Mouse (Mus musculus): ENCODE data around the gene Lctl. TPM values are rescaled to one million over a fixed set of nuclear protein-coding genes. Genes with fewer than 3 reads are reported as not detected.

Gene Lctl
- not detected in 2 replicates for polyA plus RNA-seq (2015; fragmentation: Nextera tagmentation; extraction: Ambion mirVana)

DNA sequence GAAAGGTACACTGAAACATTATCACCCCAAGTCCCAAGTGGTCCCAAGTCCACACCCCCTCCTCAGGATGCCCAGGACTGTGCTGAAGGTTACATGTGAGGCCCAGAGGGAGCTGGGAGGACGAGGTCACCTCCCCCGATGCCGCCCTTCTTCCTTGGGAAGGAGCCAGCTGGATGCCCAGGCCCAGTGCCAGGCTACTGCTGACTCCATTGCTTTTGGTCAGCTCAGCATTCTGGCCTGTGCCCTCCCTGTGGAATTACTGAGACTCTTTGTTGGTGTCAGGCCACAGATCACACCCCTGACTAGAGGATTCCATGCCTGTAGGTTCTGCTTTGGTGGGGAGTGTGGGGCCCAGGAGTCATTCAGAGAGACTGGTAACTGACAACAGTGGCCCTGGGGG is at the start of gene Lctl:
TSS of gene Lctl (plus strand) at position 272 of the 400 bp plus-strand sequence.
- no peaks in the 10 kb centered on the region for H3K36me3 ChIP-seq
- H3K27ac ChIP-seq (replicated peaks): no peak within 1 kb of the TSS
- H3K4me3 ChIP-seq: no peak within 1 kb of the TSS
- no peak within 1 kb of the TSS for H3K4me2 ChIP-seq
- no peaks in the 10 kb centered on the region for H3K27me3 ChIP-seq
- no peak within 1 kb of the TSS for H3K9ac ChIP-seq
- no peaks in the 10 kb centered on the region for H3K4me1 ChIP-seq (replicated peaks)
- no peaks in the 10 kb centered on the region for H3K9me3 ChIP-seq
- ATAC-seq (ENCODE audit: low read depth): no peak
- WGBS: 68% methylated on average over 3 of the region's 3 CpGs

GRCm38 (mm10) chr9:64067787-64068186 is 49.2 kb upstream of the Lctl start:
- H3K4me3 ChIP-seq: no peak overlapping the region
- no peak overlapping the region for H3K9ac ChIP-seq
- H3K9me3 ChIP-seq: no peaks in the 10 kb centered on the region
- no peaks in the 10 kb centered on the region for H3K27me3 ChIP-seq
- H3K4me2 ChIP-seq: no peak overlapping the region
- H3K27ac ChIP-seq (replicated peaks): no peak overlapping the region
- 90% methylated on average over 5 of the region's 5 CpGs for WGBS
- ATAC-seq (ENCODE audit: low read depth): no peak
- peaks cover 17% of the 10 kb centered on the region for H3K4me1 ChIP-seq (replicated peaks)
- no peaks in the 10 kb centered on the region for H3K36me3 ChIP-seq

- Histone ChIP-seq H3K36me3 (no peaks in the 10 kb centered on the region), H3K9me3 (no peaks in the 10 kb centered on the region), H3K27me3 (no peaks in the 10 kb centered on the region), H3K4me3 (no peak overlapping the region), H3K4me1 (replicated peaks) (peaks cover 17% of the 10 kb centered on the region), H3K9ac (no peak overlapping the region), H3K4me2 (no peak overlapping the region), H3K27ac (replicated peaks) (no peak overlapping the region)
- ATAC-seq (ENCODE audit: low read depth): no peak
- 88% methylated on average over 1 of the region's 1 CpGs for WGBS
These were observed 48.4 kb upstream of the Lctl start for GRCm38 (mm10) chr9:64068571-64068970.

DNA sequence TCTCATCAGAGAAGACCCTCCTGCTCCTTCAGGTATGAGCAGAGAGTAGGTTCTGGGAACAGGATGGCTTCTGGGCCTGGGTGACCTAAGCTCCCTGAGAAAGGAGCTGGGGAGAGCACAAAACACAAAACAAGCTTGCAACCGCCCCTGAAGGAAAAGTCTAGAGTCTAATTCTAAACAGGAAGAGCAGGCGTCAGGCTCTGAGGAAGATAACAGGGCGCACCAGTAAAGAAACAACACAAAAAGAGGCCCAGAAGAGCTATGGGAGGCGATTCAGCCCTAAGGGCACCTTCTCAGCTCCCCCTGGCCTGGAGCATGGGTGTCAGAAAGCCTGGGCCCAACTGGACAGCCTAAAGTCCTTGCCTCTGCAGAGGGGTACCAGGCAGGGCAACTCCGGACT is 47.8 kb upstream of the Lctl start:
- H3K36me3 ChIP-seq: no peaks in the 10 kb centered on the region
- no peak overlapping the region for H3K27ac ChIP-seq (replicated peaks)
- no peak overlapping the region for H3K4me3 ChIP-seq
- no peak overlapping the region for H3K4me2 ChIP-seq
- no peaks in the 10 kb centered on the region for H3K27me3 ChIP-seq
- WGBS: 82% methylated on average over 5 of the region's 5 CpGs
- H3K4me1 ChIP-seq (replicated peaks): peaks cover 17% of the 10 kb centered on the region
- no peaks in the 10 kb centered on the region for H3K9me3 ChIP-seq
- H3K9ac ChIP-seq: no peak overlapping the region
- ATAC-seq (ENCODE audit: low read depth): no peak

DNA sequence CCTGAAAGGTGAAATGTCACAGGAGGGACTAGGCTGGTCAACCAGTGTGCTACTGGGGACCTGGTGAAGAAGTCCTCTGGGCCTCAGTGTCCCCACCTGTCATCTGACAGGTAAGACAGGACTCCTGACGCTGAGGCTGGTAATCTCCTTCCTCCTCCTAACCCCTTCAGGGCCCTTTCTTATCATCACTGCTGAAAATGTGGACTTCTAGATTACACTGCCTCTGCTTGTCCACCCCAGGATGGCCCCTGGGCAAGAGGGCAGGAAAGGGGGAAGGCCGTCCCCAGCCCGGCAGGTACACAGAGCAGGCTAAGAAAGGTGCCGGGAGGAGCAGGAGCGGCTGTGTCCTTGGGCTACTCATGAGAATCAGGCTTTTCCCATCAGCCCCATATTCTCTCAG is 46.3 kb upstream of the Lctl start:
- no peaks in the 10 kb centered on the region for H3K9me3 ChIP-seq
- 90% methylated on average over 5 of the region's 5 CpGs for WGBS
- no peaks in the 10 kb centered on the region for H3K36me3 ChIP-seq

DNA sequence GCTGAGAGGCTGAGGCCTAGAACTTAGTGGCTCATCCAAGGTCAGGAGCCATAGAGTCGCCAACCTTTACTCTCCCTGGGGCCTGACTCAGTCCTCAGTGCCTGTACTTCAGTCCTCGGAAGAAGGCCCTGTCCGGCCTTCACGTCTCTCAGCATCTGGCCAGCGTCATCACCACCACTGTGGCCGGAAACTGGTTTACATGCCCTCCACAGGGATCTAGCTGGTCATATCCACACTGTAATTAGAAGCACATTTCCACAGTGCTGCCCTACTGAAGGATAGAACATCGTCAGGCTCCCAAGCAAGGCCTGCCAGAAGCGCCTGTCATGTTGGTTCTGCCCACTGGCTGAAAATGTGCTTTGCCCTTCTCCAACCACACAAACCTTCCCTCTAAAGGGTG is 42.1 kb upstream of the Lctl start:
- no peak for ATAC-seq (ENCODE audit: low read depth)
- Histone ChIP-seq H3K36me3 (no peaks in the 10 kb centered on the region), H3K27ac (replicated peaks) (no peak overlapping the region), H3K9ac (no peak overlapping the region), H3K27me3 (no peaks in the 10 kb centered on the region; the same call in 1 of the 2 replicates), H3K4me3 (no peak overlapping the region), H3K9me3 (no peaks in the 10 kb centered on the region), H3K4me1 (replicated peaks) (no peaks in the 10 kb centered on the region; the same call in 1 of the 2 replicates), H3K4me2 (no peak overlapping the region)
- WGBS: 81% methylated on average over 8 of the region's 8 CpGs

More for the DNA sequence above, 46.3 kb upstream of the Lctl start:
- Histone ChIP-seq H3K4me1 (replicated peaks) (peaks cover 17% of the 10 kb centered on the region), H3K9ac (no peak overlapping the region), H3K4me3 (no peak overlapping the region), H3K27ac (replicated peaks) (no peak overlapping the region), H3K27me3 (no peaks in the 10 kb centered on the region), H3K4me2 (no peak overlapping the region)
- ATAC-seq (ENCODE audit: low read depth): no peak

- Histone ChIP-seq H3K4me1 (replicated peaks) (no peaks in the 10 kb centered on the region; the same call in 1 of the 2 replicates), H3K9ac (no peak overlapping the region), H3K4me3 (no peak overlapping the region), H3K27me3 (no peaks in the 10 kb centered on the region; the same call in 1 of the 2 replicates), H3K4me2 (no peak overlapping the region), H3K27ac (replicated peaks) (no peak overlapping the region), H3K36me3 (no peaks in the 10 kb centered on the region), H3K9me3 (no peaks in the 10 kb centered on the region)
- 74% methylated on average over 2 of the region's 2 CpGs for WGBS
- no peak for ATAC-seq (ENCODE audit: low read depth)
These were observed 40.5 kb upstream of the Lctl start for GRCm38 (mm10) chr9:64076412-64076811.

DNA sequence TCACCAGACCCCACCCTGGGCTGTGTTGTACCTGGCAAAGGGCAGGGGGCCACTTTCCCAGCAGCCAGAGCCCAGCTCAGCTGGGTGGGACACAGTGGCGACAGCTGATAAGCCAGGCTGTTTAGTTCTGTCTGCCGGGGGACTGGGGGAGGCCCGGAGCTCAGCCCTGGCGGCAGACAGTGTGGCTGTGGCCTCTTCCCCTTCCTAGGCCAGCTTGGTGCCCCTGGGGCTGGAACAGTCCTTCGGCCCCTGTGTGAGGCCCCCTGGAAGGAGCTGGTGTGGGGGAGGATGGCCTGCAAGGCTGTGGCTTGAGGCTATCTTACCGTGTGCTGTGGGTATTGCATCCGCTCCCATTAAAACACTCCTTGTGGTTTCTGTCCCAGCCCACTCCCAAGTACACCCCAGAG is 38.6 kb upstream of the Lctl start:
- no peak for ATAC-seq (ENCODE audit: low read depth)
- Histone ChIP-seq H3K4me3 (no peak overlapping the region), H3K27me3 (peaks cover 10% of the 10 kb centered on the region), H3K4me2 (no peak overlapping the region), H3K9ac (no peak overlapping the region; the same call in 1 of the 2 replicates), H3K36me3 (no peaks in the 10 kb centered on the region), H3K9me3 (no peaks in the 10 kb centered on the region), H3K4me1 (replicated peaks) (no peaks in the 10 kb centered on the region; the same call in 1 of the 2 replicates), H3K27ac (replicated peaks) (no peak overlapping the region)
- WGBS: 60% methylated on average over 7 of the region's 7 CpGs

- Histone ChIP-seq H3K9ac (no peak overlapping the region), H3K27ac (replicated peaks) (no peak overlapping the region), H3K4me2 (no peak overlapping the region), H3K36me3 (no peaks in the 10 kb centered on the region), H3K4me1 (replicated peaks) (peaks cover 10% of the 10 kb centered on the region), H3K9me3 (no peaks in the 10 kb centered on the region), H3K27me3 (peaks cover 20% of the 10 kb centered on the region), H3K4me3 (no peak overlapping the region)
- no peak for ATAC-seq (ENCODE audit: low read depth)
- WGBS: 84% methylated on average over 6 of the region's 6 CpGs
These were observed 37.0 kb upstream of the Lctl start for GRCm38 (mm10) chr9:64079922-64080321.

DNA sequence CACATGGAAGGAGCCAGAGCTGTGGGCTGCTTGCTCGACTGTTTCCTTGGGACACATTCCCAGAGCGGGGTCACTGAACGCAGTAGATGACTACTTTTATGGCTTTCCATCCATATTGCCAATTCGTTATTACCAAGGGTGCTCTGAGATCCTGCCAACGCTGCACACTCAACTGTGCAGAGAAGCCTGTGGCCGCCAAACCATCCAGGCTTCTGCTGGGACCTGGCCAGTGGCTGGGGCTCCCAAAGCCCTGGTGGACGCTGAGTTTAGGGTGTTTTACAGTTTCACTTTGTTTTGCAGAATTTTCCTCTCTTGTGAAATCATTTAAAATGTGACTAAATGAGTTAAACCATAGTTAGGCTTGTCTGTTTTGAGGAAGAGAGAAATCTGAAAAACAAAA is 32.7 kb upstream of the Lctl start:
- Histone ChIP-seq H3K27me3 (peaks cover 34% of the 10 kb centered on the region), H3K27ac (replicated peaks) (no peak overlapping the region), H3K36me3 (no peaks in the 10 kb centered on the region), H3K9me3 (no peaks in the 10 kb centered on the region), H3K9ac (no peak overlapping the region; the same call in 1 of the 2 replicates), H3K4me1 (replicated peaks) (peaks cover 15% of the 10 kb centered on the region), H3K4me3 (peak overlapping the region; percentile 36), H3K4me2 (peak overlapping the region; percentile 75)
- WGBS: 23% methylated on average over 7 of the region's 7 CpGs
- no peak for ATAC-seq (ENCODE audit: low read depth)

DNA sequence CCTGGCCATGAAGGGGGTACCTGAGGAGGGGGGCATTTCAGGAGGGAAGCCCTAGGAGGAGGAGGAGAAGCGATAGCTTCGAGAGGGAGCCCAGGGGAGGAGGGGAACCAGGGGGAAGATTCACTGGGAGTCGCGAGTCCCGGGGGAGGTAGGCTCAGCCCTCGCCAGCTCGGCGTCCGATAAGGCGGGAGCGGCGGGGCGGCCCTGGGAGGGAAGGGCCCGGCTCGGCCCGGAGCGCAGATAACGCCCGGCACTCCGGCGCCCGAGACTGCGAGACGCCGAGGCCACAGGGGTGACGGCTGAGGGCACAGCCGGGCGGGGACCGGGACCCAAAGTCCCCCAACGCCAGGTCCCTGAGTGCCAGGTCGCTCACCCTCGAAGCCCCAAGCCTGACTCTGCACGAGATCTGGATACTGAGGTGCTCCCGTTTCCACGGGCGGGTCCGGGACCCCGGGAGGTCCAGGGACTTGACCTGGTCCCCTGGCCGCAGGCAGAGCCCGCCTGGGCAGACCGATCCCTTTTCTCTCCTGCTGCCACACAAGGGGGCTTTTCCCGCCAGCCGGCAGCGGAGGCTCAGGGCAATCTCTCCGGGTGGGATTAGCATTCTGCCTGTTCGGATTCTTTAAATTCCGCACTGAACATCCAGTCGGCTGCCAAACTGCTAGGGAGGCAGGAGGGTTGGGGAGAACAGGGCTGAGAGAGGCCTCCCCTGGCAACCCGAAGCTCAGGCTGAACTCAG is 32.1 kb upstream of the Lctl start:
- no peaks in the 10 kb centered on the region for H3K9me3 ChIP-seq
- WGBS: under 1% methylated on average over 49 of the region's 49 CpGs
- no peak overlapping the region for H3K27ac ChIP-seq (replicated peaks)
- peak overlapping the region; percentile 75 for H3K4me2 ChIP-seq
- peak overlapping the region; percentile 64 for H3K9ac ChIP-seq
- peaks cover 15% of the 10 kb centered on the region for H3K4me1 ChIP-seq (replicated peaks)
- H3K27me3 ChIP-seq: peaks cover 34% of the 10 kb centered on the region
- H3K4me3 ChIP-seq: peak overlapping the region; percentile 36
- no peak for ATAC-seq (ENCODE audit: low read depth)
- no peaks in the 10 kb centered on the region for H3K36me3 ChIP-seq

GRCm38 (mm10) chr9:64085976-64086375 is 31.0 kb upstream of the Lctl start:
- no peak overlapping the region for H3K4me3 ChIP-seq
- no peak overlapping the region for H3K9ac ChIP-seq
- H3K27me3 ChIP-seq: peaks cover 34% of the 10 kb centered on the region
- H3K27ac ChIP-seq (replicated peaks): no peak overlapping the region
- no peak overlapping the region for H3K4me2 ChIP-seq
- WGBS: 54% methylated on average over 2 of the region's 2 CpGs
- ATAC-seq (ENCODE audit: low read depth): no peak
- peaks cover 15% of the 10 kb centered on the region for H3K4me1 ChIP-seq (replicated peaks)
- H3K9me3 ChIP-seq: no peaks in the 10 kb centered on the region
- H3K36me3 ChIP-seq: no peaks in the 10 kb centered on the region

- peaks cover 15% of the 10 kb centered on the region for H3K4me1 ChIP-seq (replicated peaks)
- H3K36me3 ChIP-seq: no peaks in the 10 kb centered on the region
- WGBS: 72% methylated on average over 6 of the region's 6 CpGs
- H3K4me2 ChIP-seq: no peak overlapping the region
- H3K9me3 ChIP-seq: no peaks in the 10 kb centered on the region
- ATAC-seq (ENCODE audit: low read depth): no peak
- peaks cover 34% of the 10 kb centered on the region for H3K27me3 ChIP-seq
- H3K27ac ChIP-seq (replicated peaks): no peak overlapping the region
- no peak overlapping the region for H3K4me3 ChIP-seq
- no peak overlapping the region for H3K9ac ChIP-seq
These were observed 30.4 kb upstream of the Lctl start for GRCm38 (mm10) chr9:64086543-64086942.

Data from neural tube, embryonic 13.5 days (tissue).